Mouse (Mus musculus) cerebellum, postnatal 10 days (tissue): ENCODE data around the gene Lrrc3b.
A peak's percentile ranks its signal among the peaks of the same experiment; 100 is the strongest.

Source experiments
- DNase-seq, 2 experiments: peaks; one replicate each; pipeline ENCODE4 v3.0.0; 2021; ENCODE audit warnings: mixed read lengths in 2 of 2

Lrrc3b gene

DNA sequence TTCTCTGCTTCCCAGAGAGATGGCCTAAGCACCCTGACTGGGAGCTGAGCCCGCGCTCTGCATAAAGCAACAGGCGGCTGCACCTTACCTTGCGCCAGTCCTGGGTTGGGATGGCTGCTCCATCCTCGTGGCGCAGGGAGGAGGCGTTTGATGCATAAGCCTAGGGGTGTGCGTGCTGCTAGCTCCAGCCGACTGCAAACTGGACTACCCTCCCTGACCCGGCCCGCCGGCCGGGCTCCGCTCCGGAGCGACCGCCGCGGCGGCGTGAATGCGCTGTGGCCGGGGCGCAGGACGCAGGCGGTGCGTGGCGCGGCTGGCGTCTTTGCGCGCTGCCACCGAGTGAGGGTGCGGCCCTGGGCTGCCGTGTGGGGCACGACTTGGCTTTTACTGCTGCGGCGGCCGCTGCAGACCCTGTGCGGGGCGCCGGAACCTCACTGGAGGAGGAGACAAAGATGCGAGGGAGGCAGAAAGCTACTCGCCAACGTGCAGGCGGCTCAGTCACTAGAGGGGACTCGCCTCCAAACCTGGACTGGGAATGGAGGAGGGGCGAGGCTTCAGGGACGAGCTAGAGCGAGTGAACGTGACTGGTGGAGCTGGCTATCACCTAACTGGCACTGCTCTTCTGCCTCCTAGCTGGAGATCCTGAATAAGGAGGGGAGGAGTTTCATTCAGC lies at the start of gene Lrrc3b:
Lrrc3b (minus strand) TSS at position 503 of the 673 bp plus-strand sequence.
- peak; percentile 89 to 91 for DNase-seq

DNA sequence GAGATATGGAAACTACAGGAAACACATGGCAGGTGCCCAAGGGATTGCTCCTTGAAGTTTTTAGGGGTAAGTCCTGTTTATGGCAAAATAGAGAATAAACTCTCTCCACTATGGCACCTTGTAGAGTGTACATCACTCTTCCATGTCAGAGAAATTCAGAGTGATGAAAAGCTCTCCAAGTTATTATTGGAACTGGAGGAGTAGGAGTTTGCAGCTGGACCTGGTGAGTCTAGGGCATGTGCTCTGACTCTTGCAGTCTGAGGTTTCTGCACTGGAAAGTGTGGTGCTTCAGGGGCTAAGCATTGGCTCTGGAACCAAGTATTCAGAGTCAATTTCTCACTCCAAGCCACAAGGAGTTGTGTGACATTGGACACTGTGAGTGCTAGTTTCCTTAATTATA lies 38.9 kb upstream of the Lrrc3b start:
- no peak for DNase-seq

DNA sequence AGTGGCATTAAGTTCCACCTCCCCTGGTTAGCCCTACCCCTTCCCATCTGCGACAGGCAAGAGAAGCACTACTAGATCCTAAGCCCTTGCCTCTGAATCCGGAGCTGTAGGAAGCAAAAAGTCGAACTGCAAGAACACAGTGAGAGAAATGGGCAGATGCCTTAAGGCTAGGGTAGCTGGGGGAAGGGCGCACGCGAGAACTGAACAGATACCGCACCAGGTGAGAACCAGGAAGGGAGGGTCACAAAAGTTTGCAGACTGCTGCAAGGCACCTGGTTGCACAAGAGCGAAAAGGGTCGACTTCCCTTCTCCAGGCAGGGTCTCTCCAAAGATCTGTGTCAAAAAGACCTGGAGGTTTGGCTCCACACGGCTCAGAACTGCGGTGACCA lies 697 bp downstream of the Lrrc3b start:
- DNase-seq: peak; percentile 52 to 64

- DNase-seq: peak; percentile 61 to 67
Observed at GRCm38 (mm10) chr14:15437501-15437941, 1.3 kb downstream of the Lrrc3b start.

GRCm38 (mm10) chr14:15437046-15437445 lies 1.7 kb downstream of the Lrrc3b start:
- DNase-seq: no peak

GRCm38 (mm10) chr14:15436586-15436985 lies 2.2 kb downstream of the Lrrc3b start:
- DNase-seq: no peak

- DNase-seq: no peak
Observed at GRCm38 (mm10) chr14:15432396-15432795, 6.4 kb downstream of the Lrrc3b start.

DNA sequence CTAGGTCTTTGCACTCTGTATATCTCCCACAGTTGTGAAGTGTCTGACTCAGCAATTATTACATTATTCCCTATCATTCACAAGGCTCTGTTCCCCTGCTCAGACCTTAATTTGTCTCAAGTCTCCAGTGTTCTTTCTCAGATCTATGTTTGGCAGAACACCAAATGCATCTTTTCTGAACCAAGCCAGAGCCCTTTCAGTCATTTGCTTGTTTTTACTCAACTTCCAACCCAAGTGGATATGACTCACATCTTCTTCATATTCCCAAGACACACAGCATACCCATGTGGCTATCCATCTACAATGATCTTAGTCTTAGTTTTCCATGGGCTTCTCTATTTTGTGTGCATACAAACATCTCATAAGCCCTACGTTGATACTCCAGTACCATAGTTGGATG lies 17.2 kb downstream of the Lrrc3b start:
- no peak for DNase-seq

DNA sequence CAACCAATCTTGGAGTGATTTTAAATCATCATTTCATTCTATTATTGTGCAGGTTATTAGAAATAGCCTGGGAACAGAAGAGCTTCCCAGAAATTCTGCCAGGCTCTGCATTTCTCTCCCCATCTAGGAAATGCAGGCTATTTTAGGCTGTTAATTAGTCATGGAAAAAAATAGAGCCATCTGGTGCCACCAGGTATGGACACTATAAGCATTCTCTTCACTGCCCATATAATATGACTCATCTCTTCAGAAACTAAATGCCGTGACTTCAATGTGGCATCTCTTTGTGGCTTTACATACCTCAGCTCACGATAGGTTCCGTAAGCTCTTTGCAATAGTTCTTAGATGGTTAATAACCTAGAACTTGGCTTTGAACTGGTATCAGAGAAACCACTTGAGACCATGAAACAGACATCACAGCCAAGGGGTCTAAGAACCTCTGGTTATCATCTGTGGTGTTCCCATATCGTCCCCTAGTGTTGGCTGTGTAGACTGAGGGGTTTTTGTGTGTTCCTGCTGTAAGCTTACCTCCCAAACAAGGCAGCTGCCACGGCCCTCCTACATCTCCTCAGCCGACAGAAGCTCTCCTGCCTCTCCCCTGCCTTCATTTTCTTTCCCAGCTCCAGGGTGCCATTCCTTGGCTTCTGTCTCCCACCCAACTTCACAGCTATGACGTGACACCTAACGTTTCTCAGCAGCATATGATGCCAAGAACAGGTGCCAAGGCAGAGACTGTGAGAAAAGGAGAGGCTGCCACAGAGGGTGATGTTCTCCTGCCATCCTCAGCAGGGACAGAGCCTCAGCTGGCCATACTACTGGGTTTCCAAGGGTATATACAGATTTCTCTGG lies 27.9 kb downstream of the Lrrc3b start:
- peak; percentile 41 to 42 for DNase-seq

GRCm38 (mm10) chr14:15385536-15385935 lies 53.3 kb downstream of the Lrrc3b start:
- DNase-seq: no peak

DNA sequence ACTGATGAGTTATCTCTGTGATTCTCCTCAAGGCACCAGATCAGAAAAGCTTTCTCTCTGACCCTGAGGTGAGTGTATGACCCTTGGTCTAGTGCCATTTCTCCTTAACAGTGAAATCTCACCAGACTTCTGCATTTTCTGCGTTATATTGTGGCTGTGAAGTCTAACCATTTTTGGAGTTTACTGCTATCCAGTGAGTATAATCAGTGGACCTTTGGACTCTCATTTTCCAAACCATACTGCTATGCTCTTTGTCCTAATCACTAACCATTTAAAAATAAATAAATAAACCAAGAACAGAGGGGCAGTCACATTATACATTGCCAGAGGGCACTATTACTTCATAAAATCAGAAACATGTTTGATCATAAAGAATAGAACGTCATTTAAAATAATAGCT lies 53.8 kb downstream of the Lrrc3b start:
- no peak for DNase-seq

DNA sequence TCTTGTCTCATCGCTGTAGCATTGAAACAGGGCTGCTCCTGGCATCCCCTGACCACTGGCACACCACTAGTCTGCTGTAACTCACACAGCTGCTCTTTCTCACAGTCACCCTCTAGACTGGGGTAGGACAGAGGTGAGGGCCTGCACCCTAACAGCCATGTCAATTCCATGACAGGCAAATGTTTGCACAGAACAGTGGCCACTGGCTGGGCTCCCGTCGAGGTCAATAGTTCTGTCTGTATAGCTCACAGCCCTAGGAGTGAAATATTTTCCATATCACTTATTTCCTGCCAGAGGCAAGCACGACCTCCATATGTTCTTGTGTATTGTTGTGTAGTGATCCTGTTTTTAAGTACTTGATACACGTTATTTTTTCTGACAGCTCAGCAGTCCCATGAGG lies 54.3 kb downstream of the Lrrc3b start:
- DNase-seq: no peak

- no peak for DNase-seq
Observed at GRCm38 (mm10) chr14:15383133-15383532, 55.7 kb downstream of the Lrrc3b start.

GRCm38 (mm10) chr14:15377368-15377767 lies 61.4 kb downstream of the Lrrc3b start:
- DNase-seq: peak; percentile 17 to 31

DNA sequence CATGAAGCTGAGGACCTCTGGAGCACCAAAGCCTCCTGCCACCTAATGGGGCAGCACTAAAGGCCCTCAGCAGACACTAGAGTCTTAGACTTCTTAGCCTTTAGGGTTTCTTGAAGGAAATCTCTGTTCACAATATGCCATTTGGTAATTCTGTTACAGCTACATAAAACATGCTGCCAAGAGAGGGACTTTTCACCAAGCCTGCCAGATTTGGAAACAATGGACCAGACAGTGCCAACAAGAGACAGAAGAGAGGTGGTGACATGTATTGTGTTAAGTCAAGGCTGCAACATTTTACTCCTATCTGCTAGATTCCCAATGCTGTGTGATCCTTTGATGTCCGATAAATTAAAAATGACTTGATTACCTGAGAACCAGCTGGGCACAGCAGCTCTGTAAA lies 62.0 kb downstream of the Lrrc3b start:
- no peak for DNase-seq

DNA sequence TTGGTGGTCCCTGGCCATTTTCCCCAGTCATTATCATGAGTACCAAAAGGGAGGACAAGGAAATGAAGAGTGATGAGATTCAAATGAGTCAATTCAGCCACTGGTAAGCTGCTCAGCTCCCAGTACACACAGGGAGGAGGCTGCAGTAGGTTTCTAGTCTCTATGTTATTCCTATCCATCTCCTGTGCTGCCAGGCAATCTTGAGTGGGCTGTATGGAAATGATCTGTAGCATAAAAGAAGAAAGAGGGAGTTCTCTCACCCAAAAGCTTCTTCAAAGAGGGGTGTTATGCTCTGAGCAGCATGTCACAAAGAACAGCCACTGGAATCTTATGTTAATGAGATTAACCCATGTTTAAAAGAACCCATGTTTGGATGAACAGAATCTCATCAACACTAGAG lies 64.5 kb downstream of the Lrrc3b start:
- no peak for DNase-seq

- peak; percentile 67 for DNase-seq
Observed at GRCm38 (mm10) chr14:15372985-15373384, 65.8 kb downstream of the Lrrc3b start.

GRCm38 (mm10) chr14:15365045-15365444 lies 73.7 kb downstream of the Lrrc3b start:
- no peak for DNase-seq

DNA sequence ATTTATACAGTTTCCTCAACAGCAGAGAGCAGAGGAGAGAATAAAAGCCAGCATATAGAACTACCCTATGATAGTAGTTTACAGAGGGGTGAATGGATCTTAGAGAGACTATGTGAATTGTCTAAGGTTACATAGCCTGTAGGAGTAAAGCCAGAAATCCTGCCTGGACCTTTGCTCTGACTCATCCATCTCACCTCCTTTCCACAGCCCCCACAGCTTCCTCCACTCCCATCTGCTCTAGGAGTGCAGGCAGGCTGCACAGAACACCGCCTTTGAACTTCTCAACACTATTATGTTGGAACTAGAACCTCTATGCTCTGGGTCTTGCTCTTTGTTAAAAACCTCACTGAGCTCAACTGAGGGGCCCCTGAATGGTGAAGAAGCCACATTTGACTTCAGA lies 78.9 kb downstream of the Lrrc3b start:
- no peak for DNase-seq

DNA sequence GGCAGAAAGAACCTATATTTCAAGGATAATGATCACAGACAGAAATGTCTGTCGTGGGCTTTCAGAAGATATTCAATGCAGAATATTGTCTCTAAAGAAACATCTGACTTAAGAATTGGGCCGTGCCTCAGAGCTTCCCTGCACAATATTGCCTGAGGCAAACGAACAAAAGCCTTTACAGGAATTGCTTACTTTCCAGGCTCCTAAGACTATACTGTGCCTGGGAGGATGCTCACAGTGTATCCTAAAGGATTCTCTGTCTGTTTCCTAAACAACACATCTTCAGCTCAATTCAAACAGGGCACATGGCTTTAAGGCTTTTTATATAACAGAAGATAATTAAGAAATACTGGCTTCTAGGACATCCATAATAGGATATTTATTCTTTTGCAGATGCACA lies 79.7 kb downstream of the Lrrc3b start:
- no peak for DNase-seq

DNA sequence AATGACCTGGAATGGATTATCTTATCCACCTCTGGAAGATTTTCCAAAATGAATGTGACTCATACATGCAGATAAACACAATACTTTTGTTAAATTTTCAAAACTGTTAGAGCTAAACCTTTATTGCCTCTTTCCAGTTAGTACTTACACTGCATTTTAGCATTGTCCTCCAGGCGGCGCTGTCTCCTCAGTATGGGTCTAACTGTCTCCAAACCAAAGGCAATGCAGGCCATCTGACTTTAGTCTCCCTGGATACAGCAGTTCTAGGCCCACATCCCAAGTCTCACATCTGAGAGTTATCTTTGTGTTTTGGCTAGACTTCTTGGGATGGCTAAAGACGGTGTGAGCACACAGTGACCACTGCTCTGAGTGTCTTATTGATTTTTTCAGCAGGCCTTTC lies 83.3 kb downstream of the Lrrc3b start:
- peak; percentile 91 to 95 for DNase-seq

DNA sequence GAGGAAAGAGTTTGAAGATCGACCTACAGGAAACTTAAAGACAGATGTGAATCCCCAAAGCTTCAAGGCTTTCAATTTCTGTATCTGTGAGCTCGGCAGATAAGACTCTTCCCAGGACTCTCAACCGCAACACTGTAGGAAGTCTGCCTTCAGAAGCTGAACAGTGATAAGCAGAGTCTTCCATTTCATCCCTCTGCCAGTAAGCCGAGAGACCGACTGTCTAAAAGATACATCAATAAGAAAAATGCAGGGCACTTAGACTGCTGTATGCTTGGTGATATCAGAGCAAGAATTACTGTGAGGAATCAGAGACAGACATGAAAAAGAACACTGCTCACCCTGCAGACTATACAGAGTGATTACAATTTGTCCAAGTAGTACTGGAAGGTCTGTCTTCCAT lies 84.5 kb downstream of the Lrrc3b start:
- DNase-seq: no peak

DNA sequence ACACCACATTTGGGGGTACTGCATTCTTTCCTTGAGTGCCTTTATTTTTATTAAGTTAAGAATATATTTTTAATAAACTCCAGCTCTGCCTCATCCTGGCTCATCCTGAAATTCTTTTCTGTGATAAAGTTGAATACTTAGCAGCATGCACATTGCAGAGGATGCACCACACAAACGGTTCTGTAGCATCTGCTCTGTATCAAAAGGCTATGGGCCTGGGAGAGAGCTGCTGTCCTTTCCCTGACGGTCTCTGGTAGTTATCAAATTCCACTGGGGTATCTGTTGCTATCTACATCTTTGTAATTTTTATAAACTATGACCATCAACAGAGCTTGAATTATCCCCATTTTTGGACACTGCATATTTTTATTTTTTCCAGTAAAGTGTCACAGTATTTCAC lies 105.7 kb downstream of the Lrrc3b start:
- no peak for DNase-seq

GRCm38 (mm10) chr14:15331370-15331769 lies 107.4 kb downstream of the Lrrc3b start:
- no peak for DNase-seq
